In genomic region chr13:56372727-56373126, GRCm38 (mm10) we compare ENCODE assay signal across 15 mouse cellular contexts. TPM values are rescaled to one million over a fixed set of nuclear protein-coding genes. Genes with fewer than 3 reads are reported as not detected.
A peak's percentile ranks its signal among the peaks of the same experiment; 100 is the strongest.
DNase-seq lines count a peak whose midpoint lies in the region; ATAC-seq and TF ChIP-seq lines count a peak whose summit lies in the region.
"Had no signal": no experiment of that assay in that cellular context is flagged by ENCODE, and none has a peak within 500 bp of the region (broad histone marks: within the 10 kb centered on the region; RNA-seq: fewer than 3 reads in every experiment).

No protein-coding gene starts in this region.

- 82% methylated on average over 6 of the region's 6 CpGs for WGBS in hindbrain, embryonic 11.5 days
- 83% methylated on average over 6 of the region's 6 CpGs for WGBS in hindbrain, embryonic 14.5 days
- WGBS in lung, adult 2 months = 76% methylated on average over 6 of the region's 6 CpGs
- WGBS in forebrain, embryonic 12.5 days = 77% methylated on average over 6 of the region's 6 CpGs

- H3K4me3 ChIP-seq in hindbrain, embryonic 11.5 days (ENCODE audit: low read depth, low read length) = no peak overlapping the region
- no peak overlapping the region for H3K4me3 ChIP-seq in hindbrain, embryonic 14.5 days (replicated peaks; ENCODE audit: low read length)
- H3K4me3 ChIP-seq in lung, adult 2 months (replicated peaks; ENCODE audit: extremely low read depth, low read depth, low read length) = no peak overlapping the region
- H3K4me3 ChIP-seq in ES-Bruce4 (ENCODE audit: low read depth, low read length) = no peak overlapping the region
- no peak overlapping the region for H3K4me3 ChIP-seq in forebrain, embryonic 12.5 days (replicated peaks)
- H3K4me3 ChIP-seq: midbrain, embryonic 15.5 days; neural tube, embryonic 15.5 days had no signal

- no peak overlapping the region for H3K9ac ChIP-seq in hindbrain, embryonic 11.5 days (ENCODE audit: low read depth, low read length)
- no peak overlapping the region for H3K9ac ChIP-seq in hindbrain, embryonic 14.5 days
- H3K9ac ChIP-seq in ES-Bruce4 (ENCODE audit: low read depth, poor library complexity, severe bottlenecking) = no peak overlapping the region
- no peak overlapping the region for H3K9ac ChIP-seq in forebrain, embryonic 12.5 days
- H3K9ac ChIP-seq: midbrain, embryonic 15.5 days; neural tube, embryonic 15.5 days had no signal

- no peak for ATAC-seq in hindbrain, embryonic 11.5 days (ENCODE audit: low FRiP score)
- no peak for ATAC-seq in hindbrain, embryonic 14.5 days (ENCODE audit: low FRiP score)
- ATAC-seq in forebrain, embryonic 12.5 days (ENCODE audit: low FRiP score) = no peak
- ATAC-seq: inflammation-experienced regulatory T-cells, adult 6 months; midbrain, embryonic 15.5 days had no signal

- no peaks in the 10 kb centered on the region for H3K4me1 ChIP-seq in hindbrain, embryonic 11.5 days (replicated peaks; ENCODE audit: control insufficient read depth, insufficient read depth, low read length)
- H3K4me1 ChIP-seq in hindbrain, embryonic 14.5 days (replicated peaks; ENCODE audit: control insufficient read depth, insufficient read depth, low read length) = no peaks in the 10 kb centered on the region
- H3K4me1 ChIP-seq in lung, adult 2 months (ENCODE audit: control insufficient read depth, insufficient read depth, low read length) = no peaks in the 10 kb centered on the region
- peaks cover 3% of the 10 kb centered on the region for H3K4me1 ChIP-seq in ES-Bruce4 (ENCODE audit: control insufficient read depth, insufficient read depth, low read length)
- 0 out of 2 replicates have a peak, but pooled peaks cover 3% of the 10 kb centered on the region for H3K4me1 ChIP-seq in forebrain, embryonic 12.5 days
- H3K4me1 ChIP-seq: midbrain, embryonic 15.5 days; neural tube, embryonic 15.5 days had no signal

- H3K27ac ChIP-seq in hindbrain, embryonic 11.5 days (ENCODE audit: low read depth, low read length) = no peak overlapping the region
- H3K27ac ChIP-seq in hindbrain, embryonic 14.5 days = no peak overlapping the region
- H3K27ac ChIP-seq in ES-Bruce4 (ENCODE audit: insufficient read depth, low read length) = no peak overlapping the region
- H3K27ac ChIP-seq in forebrain, embryonic 12.5 days = no peak overlapping the region
- H3K27ac ChIP-seq: midbrain, embryonic 15.5 days; neural tube, embryonic 15.5 days had no signal

- H3K9me3 ChIP-seq in hindbrain, embryonic 11.5 days (ENCODE audit: control insufficient read depth, low read length) = no peaks in the 10 kb centered on the region
- H3K9me3 ChIP-seq in hindbrain, embryonic 14.5 days (ENCODE audit: control insufficient read depth, low read length) = no peaks in the 10 kb centered on the region
- H3K9me3 ChIP-seq in ES-Bruce4 (replicated peaks; ENCODE audit: control insufficient read depth, insufficient read depth, low read length, poor library complexity, severe bottlenecking) = no peaks in the 10 kb centered on the region
- no peaks in the 10 kb centered on the region for H3K9me3 ChIP-seq in forebrain, embryonic 12.5 days
- H3K9me3 ChIP-seq: midbrain, embryonic 15.5 days; neural tube, embryonic 15.5 days had no signal

- H3K27me3 ChIP-seq in hindbrain, embryonic 11.5 days (ENCODE audit: control insufficient read depth, insufficient read depth, low read length) = no peaks in the 10 kb centered on the region
- no peaks in the 10 kb centered on the region for H3K27me3 ChIP-seq in hindbrain, embryonic 14.5 days (ENCODE audit: control insufficient read depth, insufficient read depth, low read length)
- H3K27me3 ChIP-seq in ES-Bruce4 (ENCODE audit: control insufficient read depth, insufficient read depth, low read length, poor library complexity, severe bottlenecking) = no peaks in the 10 kb centered on the region
- H3K27me3 ChIP-seq in forebrain, embryonic 12.5 days = no peaks in the 10 kb centered on the region
- H3K27me3 ChIP-seq: midbrain, embryonic 15.5 days; neural tube, embryonic 15.5 days had no signal

- TF ChIP-seq POLR2A in lung, adult 2 months (IDR thresholded peaks at IDR 0.05; ENCODE audit: borderline replicate concordance, extremely low read depth, low read depth, low read length) = no peak
- no peak for TF ChIP-seq POLR2A in ES-Bruce4 (IDR thresholded peaks at IDR 0.05; ENCODE audit: insufficient read depth, low read length)

- no peaks in the 10 kb centered on the region for H3K36me3 ChIP-seq in hindbrain, embryonic 11.5 days (ENCODE audit: control insufficient read depth, insufficient read depth, low read length)
- H3K36me3 ChIP-seq in hindbrain, embryonic 14.5 days (replicated peaks; ENCODE audit: control insufficient read depth, insufficient read depth) = no peaks in the 10 kb centered on the region
- no peaks in the 10 kb centered on the region for H3K36me3 ChIP-seq in ES-Bruce4 (ENCODE audit: control insufficient read depth, insufficient read depth, low read length, poor library complexity, severe bottlenecking)
- no peaks in the 10 kb centered on the region for H3K36me3 ChIP-seq in forebrain, embryonic 12.5 days (replicated peaks)
- H3K36me3 ChIP-seq: midbrain, embryonic 15.5 days; neural tube, embryonic 15.5 days had no signal

- TF ChIP-seq CTCF in lung, adult 2 months (IDR thresholded peaks at IDR 0.05; ENCODE audit: insufficient read depth, low read length) = peak; percentile 16; the same call in 1 of the 2 replicates
- peak; percentile 52 for TF ChIP-seq CTCF in ES-Bruce4 (IDR thresholded peaks at IDR 0.05; ENCODE audit: low read depth, low read length)

- H3K4me2 ChIP-seq in hindbrain, embryonic 11.5 days (replicated peaks; ENCODE audit: low read depth, low read length) = no peak overlapping the region
- H3K4me2 ChIP-seq in hindbrain, embryonic 14.5 days (replicated peaks) = no peak overlapping the region
- H3K4me2 ChIP-seq in forebrain, embryonic 12.5 days = no peak overlapping the region
- H3K4me2 ChIP-seq: midbrain, embryonic 15.5 days; neural tube, embryonic 15.5 days had no signal

- no peak for TF ChIP-seq EP300 in ES-Bruce4 (IDR thresholded peaks at IDR 0.05; ENCODE audit: insufficient read depth, low read depth, low read length)

- DNase-seq in hindbrain, embryonic 11.5 days (ENCODE audit: low spot score) = peak; percentile 43
- no peak for DNase-seq in hindbrain, embryonic 14.5 days (ENCODE audit: low spot score)
- no peak for DNase-seq in lung, adult 2 months
- DNase-seq in lung, postnatal 36 days = no peak
- DNase-seq in embryo, embryonic 10.5 days (ENCODE audit: low spot score) = peak; percentile 54
- DNase-seq in frontal cortex, postnatal 14 days (ENCODE audit: low spot score in 2 of 2) = no peak
- DNase-seq: gastrocnemius, postnatal 10 days; right cerebral cortex, postnatal 25 days had no signal

RNA-seq across cellular contexts. Expression of gene Gm3045, which starts 53.7 kb away (rescaled TPM):
- polyA plus RNA-seq in hindbrain, embryonic 11.5 days (2014; fragmentation: Nextera tagmentation; extraction: Ambion mirVana) = not detected in 2 replicates
- polyA plus RNA-seq in hindbrain, embryonic 14.5 days (2014; fragmentation: Nextera tagmentation; extraction: Ambion mirVana) = not detected in 2 replicates
- 0.06 TPM in 1 of 2 replicates, not detected in the other for polyA plus RNA-seq in lung, adult 2 months (2012; rRNA removed)
- polyA plus RNA-seq in ES-Bruce4 (2011; ENCODE audit: insufficient read depth, insufficient read length, low read depth, missing spikeins) = not detected in 2 replicates
- not detected in 2 replicates for polyA plus RNA-seq in forebrain, embryonic 12.5 days (2016; fragmentation: Nextera tagmentation; extraction: Ambion mirVana)
- polyA plus RNA-seq: heart, embryonic 14.5 days; inflammation-experienced regulatory T-cells, adult 6 months; lung, embryonic 16.5 days; midbrain, embryonic 15.5 days; neural tube, embryonic 15.5 days had no signal

Comparison
In these comparisons a context has a peak if more than half of its experiments do, and no peak if none do; other contexts are left out.
1. DNase-seq: peak in hindbrain, embryonic 11.5 days (single experiment) and embryo, embryonic 10.5 days (single experiment); none in hindbrain, embryonic 14.5 days (single experiment), lung, adult 2 months (single experiment), lung, postnatal 36 days (single experiment) and frontal cortex, postnatal 14 days (0 of 2).